Mouse (Mus musculus) MEL-GATA-1-ER (cell line): Measurements from ENCODE around the gene Arid1b.
"Not testable (repeated sequence)": the region's sequence is repeated elsewhere in the genome, so short reads cannot be mapped to it uniquely, and the experiment has no call there.

Experiments
- DNase-seq: peaks from one replicate; pipeline ENCODE4 v3.0.0-alpha.2; 2012; ENCODE audit warnings: low read depth; ENCODE audit errors: extremely low read depth

Arid1b gene

DNA sequence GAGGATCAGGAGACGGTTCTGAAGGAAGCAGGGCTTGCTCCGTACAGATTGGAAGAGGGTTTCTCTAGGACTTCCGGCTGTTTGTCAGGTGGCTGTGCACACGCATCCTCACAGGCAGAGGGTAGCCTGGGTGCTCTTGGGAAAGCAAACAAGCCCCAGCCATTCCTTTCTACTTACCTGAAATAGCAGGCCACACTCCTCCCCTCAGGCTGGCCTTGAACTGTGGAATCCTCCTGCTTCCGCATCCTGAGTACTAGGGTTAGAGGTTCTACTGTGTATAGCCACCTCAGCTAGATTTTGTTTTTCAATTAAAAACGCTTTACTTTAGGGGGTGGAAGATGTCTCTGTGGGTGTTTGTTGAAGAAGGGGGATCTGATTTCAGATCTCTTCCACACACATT lies 90.9 kb downstream of the Arid1b start:
- DNase-seq = no peak

DNA sequence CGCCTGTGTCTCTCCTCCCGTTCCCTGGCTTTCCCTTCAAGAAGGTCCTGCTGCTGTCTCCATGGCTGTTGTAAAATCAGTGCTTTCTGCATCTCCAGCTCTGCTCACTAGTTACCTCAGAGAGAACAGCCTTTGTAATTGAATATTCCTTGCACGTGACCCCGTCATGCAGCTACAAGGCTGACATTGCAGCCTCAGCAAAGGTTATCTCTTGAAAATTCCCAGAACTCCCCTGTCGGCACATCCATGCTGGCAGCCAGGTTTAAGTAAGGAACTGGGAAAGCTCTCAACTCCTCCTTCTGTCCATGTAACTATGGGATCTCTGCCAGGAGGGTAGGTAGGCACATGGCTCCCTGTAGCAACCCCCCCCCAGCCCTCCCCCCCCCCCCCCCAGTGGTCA lies 91.8 kb downstream of the Arid1b start:
- DNase-seq = no peak

GRCm38 (mm10) chr17:5088241-5088640 lies 94.1 kb downstream of the Arid1b start:
- DNase-seq = not testable (repeated sequence)

GRCm38 (mm10) chr17:5088822-5089221 lies 94.7 kb downstream of the Arid1b start:
- no peak for DNase-seq

DNA sequence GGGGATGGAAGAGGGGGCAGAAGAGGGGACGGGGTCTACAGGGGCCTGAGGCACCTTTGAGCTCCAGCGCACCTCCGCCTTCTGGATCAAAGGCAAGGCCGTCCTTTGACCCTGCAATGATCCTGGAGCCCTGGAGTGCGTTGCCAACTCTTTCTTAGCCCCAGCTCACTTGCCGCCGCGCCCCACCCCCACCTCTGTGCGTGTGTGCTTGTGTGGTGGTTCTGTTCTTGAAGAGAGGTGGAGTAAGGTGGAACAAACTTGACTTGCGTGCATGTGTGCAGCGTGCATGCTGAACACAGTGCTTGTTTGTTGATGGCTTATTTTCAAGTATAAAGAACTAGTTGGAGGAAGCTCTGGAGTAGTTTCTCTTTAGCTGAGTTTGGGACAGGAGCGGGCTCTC lies 95.4 kb downstream of the Arid1b start:
- DNase-seq = no peak

DNA sequence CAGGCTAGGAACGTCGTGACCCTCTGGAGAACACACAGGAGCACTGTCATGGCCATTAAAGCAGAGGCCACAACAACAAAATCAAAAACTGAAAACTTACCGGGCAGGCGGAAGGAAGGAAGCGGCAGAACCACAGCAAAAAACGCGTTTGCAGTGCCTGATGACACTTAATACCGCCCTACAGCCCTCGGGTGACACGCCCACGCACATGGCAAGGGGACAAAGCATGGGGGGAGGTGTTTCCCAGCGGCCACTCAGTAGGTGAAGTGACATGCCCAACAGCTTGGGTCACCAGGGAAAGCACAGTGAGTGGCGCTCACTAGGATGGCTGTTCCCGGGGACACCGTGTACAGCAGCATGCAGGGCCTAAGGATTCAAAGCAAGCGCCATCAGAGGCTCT lies 97.4 kb downstream of the Arid1b start:
- no peak for DNase-seq

DNA sequence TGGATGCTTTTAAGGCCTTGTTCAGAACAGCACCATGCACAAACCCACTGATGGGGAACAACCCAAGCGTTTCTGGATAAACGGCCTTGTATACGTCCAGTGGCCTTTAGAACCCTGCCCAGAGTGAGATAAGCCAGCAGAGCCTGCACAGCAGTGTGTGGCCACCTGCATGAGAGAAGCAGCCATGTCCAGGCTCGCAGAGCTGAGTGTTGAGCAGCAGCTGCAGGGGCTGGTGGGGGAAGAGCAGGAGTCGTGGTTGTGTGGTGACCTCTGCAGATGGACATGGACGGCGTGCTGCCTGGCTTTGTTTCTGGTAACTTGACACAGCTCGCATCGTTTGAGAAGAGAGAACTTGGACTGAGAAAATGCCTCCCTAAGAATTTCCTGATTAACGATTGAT lies 97.8 kb downstream of the Arid1b start:
- no peak for DNase-seq

DNA sequence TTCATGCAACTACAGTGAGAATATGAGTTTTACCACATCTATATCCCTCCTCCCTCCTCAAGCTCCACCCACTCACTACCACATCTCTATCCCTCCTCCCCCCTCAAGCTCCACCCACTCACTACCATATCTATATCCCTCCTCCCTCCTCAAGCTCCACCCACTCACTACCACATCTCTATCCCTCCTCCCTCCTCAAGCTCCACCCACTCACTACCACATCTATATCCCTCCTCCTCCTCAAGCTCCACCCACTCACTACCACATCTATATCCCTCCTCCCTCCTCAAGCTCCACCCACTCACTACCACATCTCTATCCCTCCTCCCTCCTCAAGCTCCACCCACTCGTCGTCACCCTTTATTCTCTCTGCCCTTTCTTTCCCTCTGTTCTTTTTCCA lies 99.2 kb downstream of the Arid1b start:
- DNase-seq = not testable (repeated sequence)

GRCm38 (mm10) chr17:5094636-5095035 lies 100.5 kb downstream of the Arid1b start:
- no peak for DNase-seq

GRCm38 (mm10) chr17:5095741-5096140 lies 101.6 kb downstream of the Arid1b start:
- no peak for DNase-seq

DNA sequence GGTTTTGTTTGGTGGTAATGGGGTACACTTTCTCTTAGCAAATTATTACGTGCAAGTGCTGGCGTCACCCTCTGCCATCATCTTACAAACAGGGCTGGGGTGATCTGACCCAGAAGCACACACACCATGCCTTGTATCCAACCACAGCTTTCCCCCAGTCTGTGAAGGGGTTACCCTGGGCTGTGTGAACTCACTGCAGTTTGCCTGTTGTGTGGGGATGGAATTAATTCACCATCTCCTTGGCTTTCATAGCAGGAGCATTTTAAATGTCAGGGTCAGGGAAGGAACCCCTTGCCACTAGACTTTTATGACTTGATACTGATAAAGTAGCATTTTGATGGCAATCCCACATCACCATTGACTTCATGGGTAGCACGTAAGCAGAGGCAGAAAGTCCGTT lies 102.9 kb downstream of the Arid1b start:
- no peak for DNase-seq

- no peak for DNase-seq
Observed at GRCm38 (mm10) chr17:5097545-5098475, 103.7 kb downstream of the Arid1b start.

DNA sequence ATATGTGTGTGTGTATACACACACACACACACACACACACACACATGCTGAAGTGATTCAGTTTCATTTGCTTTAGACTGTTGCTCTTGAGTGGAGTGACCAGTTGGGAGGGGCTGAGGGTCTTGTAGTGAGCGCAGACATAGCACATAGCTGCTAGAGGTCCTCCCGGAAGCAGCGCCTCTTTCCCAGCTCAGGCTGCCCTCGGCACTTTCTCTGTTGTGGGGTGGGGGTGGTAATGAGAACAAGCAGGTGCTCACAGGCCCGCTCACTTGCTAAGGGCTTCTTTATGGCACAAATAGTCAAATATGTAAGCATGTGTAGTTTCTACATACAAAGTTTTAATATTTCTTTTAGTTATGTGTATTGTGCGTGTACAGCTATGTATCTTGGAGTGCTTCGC lies 104.6 kb downstream of the Arid1b start:
- DNase-seq = peak; percentile 21

DNA sequence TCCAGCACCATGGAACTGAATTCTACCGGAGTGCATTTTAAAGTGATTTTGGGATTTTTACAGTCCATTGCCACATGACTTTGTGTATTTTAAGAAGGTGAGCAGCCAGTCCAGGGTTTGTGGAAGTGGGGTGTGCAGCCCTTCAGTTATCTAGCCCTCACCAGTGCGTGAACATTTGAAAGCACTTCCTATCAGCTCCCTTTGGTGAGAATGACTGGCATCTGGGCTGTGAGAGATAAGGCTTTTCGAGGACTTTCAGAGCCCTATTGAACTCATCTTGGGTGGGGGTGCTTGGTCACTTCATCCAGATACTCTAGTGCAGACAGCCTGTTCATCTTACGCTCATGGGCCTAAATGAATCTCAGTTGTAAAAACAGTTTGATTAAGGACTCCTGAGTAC lies 105.1 kb downstream of the Arid1b start:
- DNase-seq = peak; percentile 93

DNA sequence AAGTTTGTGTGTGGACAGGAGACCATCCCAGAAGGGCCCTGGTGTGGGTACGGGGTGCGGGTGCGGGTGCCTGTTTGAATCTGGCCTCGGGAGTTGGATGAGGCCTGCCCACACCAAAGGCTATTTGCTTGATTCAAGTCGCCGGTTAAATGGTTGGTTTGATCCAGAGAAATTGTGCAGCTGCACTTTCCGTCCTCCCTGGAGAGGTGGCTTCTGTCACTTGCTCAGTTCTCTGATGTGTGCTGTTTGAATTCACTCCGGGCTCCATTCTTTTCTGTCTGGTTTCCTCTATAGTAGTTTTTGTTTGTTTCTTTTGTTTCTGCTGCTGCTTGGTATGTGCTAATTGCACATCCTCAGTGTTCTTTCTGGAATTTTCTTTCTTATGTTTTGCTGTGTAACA lies 107.0 kb downstream of the Arid1b start:
- DNase-seq = no peak

GRCm38 (mm10) chr17:5101887-5102286 lies 107.8 kb downstream of the Arid1b start:
- no peak for DNase-seq

GRCm38 (mm10) chr17:5105746-5106145 lies 111.6 kb downstream of the Arid1b start:
- DNase-seq = no peak

DNA sequence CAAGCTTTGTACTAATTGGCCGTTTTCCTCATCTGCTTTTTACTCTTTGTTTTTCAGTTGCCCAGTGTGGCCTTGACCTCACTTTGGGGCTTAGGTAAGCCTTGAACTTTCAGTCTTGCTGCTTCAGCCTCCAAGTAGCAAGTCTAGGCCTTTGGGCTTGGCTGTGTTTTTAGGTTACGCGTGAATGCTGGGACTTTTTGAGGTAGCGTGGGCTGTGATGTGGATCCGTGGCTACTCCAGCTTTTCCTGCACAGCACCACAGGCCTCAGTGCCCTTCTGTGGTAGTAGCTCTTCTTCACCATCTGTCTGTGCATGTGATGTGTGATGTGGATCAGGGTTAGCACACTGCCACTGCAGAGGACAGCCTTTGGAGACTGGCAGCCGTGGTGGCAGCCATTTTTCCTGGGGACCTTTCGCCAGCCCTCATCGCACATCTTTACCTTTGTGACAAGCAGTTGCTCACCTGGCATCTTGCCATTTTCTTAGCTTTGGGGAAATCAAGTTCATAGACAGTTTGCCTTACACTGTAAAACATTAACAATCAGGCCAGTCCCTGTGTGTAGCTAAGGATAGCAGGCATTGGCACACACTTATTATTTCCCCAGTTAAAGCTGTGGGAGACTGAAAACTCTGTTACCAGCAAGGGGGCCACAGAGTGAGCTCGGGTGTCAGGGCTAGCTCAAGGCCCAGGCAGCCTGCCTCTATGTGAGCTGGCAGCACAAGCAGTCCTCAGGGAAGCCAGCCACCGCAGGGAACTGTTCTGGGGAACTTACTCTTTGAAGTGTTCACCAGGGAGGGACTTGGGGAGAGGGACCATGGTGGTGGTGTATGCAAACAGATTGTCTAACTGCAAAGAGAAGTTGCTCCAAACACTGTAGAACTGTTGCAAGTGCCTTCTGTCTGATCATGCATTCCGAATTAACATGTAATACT lies 112.4 kb downstream of the Arid1b start:
- no peak for DNase-seq

DNA sequence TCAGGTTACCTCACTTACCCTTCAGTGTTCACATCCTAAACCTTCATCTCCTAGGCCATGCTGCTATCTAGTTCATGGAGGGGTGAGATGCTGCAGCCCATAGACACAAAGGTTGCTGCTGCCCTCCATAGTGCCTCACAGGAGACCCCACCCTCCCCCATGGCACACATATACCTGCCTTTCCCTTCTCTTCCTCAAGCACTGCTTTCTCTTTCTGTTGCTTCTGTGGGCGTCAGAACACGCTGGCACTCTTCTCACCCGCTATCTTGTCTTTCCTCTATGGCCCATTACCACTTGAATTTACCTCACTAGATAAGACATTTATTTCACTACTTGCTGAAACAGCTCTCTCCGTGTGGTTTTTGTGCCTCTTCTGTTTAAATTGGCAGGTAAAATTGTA lies 113.4 kb downstream of the Arid1b start:
- DNase-seq = no peak

GRCm38 (mm10) chr17:5108022-5108421 lies 113.9 kb downstream of the Arid1b start:
- no peak for DNase-seq

DNA sequence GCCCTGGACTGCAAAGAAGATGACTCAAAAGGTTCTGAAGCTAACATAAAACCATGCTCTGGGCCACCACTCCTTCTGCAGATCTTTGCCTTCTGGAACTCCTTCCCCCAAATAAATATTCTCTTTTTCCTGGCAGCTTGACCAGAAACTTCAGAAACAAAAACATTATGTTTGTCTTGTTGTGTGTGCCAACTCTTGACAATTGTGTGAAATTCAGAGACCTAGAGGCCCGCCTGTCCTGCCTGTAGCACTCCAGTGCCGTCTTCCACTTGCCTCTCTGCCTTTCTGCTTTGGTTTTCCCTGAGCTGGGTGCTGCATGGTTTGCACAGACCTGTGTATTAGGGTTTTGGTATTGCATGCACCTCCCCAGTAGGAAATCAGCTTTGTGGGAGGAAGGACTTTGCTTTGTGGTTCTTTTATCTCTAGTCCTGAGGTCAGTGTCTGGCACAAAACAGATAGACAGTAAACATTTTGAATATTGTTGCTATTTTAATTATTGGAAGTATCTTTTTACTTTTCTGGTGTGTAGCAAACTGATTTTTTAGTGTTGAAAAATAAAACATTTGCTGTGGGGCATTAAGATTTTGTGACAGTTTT lies 114.5 kb downstream of the Arid1b start:
- DNase-seq = no peak

- DNase-seq = no peak
Observed at GRCm38 (mm10) chr17:5109343-5109742, 115.2 kb downstream of the Arid1b start.
